Mouse (Mus musculus): ENCODE measurements around the gene Arhgap17. TPM values are rescaled to one million over a fixed set of nuclear protein-coding genes. Genes with fewer than 3 reads are reported as not detected.

Gene Arhgap17
- polyA plus RNA-seq, 1 experiment from 2014 or later: 23.1 TPM

DNA sequence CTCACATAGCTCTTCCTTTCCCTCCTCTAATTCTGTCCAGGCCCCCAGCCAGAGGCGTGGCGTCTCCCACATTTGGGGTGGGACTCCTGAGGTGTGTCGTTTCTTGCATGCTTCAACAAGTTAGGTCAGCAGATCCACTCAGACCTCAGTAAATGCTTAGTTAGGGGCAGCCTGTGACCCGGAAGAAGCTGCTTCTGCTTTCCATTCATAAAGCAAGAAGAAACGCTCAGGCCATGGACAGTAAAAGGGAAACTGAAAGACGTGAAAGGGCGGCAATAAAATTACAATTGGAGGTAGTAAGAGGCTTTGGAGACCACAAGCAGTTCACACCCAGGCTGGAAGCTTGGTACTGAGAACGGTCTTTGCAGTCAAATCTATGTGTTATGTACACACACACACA, 27.7 kb upstream of the Arhgap17 start:
- Histone ChIP-seq H3K9ac (no peak overlapping the region), H3K36me3 (peaks cover 18% of the 10 kb centered on the region), H3K9me3 (no peaks in the 10 kb centered on the region), H3K4me1 (no peaks in the 10 kb centered on the region), H3K4me2 (replicated peaks) (no peak overlapping the region), H3K27ac (no peak overlapping the region), H3K4me3 (no peak overlapping the region), H3K27me3 (replicated peaks) (no peaks in the 10 kb centered on the region)
- no peak for ATAC-seq (ENCODE audit: low FRiP score, low read depth)
- WGBS: 61% methylated on average over 8 of the region's 8 CpGs

DNA sequence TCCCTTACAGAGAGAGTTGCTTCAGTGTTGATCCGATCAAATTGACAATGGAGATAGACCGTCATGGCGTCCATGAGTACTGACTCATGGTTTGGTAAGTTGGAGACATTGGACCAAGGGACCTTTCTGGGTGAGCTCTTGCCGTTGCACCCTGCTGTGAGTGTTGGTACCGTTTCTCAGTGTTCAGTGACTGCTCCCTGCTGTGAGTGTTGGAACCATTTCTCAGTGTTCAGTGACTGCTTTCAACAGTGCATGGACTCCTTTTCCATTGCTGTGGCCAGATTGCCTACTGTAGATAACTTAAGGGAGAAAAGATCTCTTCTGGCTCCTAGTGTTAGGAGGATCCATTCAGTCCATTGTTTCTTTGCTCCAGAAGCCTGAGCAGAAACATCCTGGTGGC, 27.2 kb upstream of the Arhgap17 start:
- Histone ChIP-seq H3K9me3 (no peaks in the 10 kb centered on the region), H3K27ac (no peak overlapping the region), H3K9ac (no peak overlapping the region), H3K4me3 (no peak overlapping the region), H3K4me1 (no peaks in the 10 kb centered on the region), H3K4me2 (replicated peaks) (no peak overlapping the region), H3K36me3 (peaks cover 16% of the 10 kb centered on the region), H3K27me3 (replicated peaks) (no peaks in the 10 kb centered on the region)
- ATAC-seq (ENCODE audit: low FRiP score, low read depth): no peak
- WGBS: 88% methylated on average over 5 of the region's 5 CpGs

DNA sequence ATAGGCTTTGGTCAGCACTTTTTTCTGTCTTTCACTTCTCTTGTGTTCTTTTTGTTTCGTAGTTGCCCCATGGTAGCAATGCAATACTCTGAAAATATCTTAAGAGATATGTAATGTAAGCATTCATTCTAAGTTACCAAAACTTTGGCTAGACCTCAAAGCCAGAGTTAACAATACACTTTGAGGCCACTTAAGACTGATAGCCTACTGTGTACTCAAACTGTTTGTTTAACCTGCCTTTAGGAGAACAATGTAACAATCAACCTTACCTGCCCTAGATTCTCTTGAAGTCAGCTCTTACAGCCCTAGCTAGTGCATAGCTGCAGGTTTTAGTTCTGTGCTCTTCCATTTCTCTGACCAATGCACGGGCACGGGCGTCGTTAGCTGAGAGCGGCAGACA, 24.6 kb upstream of the Arhgap17 start:
- Histone ChIP-seq H3K4me1 (no peaks in the 10 kb centered on the region), H3K36me3 (peaks cover 7% of the 10 kb centered on the region; the same call in 1 of the 2 replicates), H3K27ac (no peak overlapping the region), H3K9me3 (no peaks in the 10 kb centered on the region), H3K27me3 (replicated peaks) (no peaks in the 10 kb centered on the region), H3K9ac (no peak overlapping the region), H3K4me3 (no peak overlapping the region), H3K4me2 (replicated peaks) (no peak overlapping the region)
- WGBS: 94% methylated on average over 6 of the region's 6 CpGs
- no peak for ATAC-seq (ENCODE audit: low FRiP score, low read depth)

DNA sequence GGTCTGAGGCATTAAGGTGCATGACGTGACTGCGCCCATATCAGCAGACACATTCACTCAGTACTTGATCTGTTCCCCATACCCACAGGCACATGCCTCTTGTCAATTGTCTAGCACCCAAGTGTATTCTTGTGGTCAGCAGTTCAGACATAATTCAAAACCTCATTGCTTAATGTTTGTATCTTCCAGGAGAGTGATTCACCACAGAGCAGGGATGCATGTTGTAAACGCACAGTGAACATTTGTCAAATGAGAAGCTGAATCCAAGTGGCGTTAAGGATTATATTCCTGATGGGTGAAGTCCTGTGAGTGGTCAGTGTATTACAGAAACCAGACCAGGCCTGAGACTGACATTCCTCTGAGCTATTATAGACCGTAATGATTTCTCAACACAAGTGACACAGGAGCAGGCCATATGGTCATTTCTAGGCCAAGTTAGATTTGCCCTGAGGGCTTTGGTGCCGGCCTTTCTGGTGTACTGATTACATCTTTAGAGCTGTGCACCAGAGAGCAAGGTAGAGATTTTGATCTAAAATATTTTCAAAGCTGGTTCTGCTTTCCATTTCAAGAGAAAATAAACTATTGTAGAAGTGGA, 20.1 kb upstream of the Arhgap17 start:
- H3K27ac ChIP-seq: no peak overlapping the region
- H3K9me3 ChIP-seq: no peaks in the 10 kb centered on the region
- 89% methylated on average over 6 of the region's 6 CpGs for WGBS
- no peak for ATAC-seq (ENCODE audit: low FRiP score, low read depth)
- no peaks in the 10 kb centered on the region for H3K4me1 ChIP-seq
- peaks cover 30% of the 10 kb centered on the region for H3K36me3 ChIP-seq
- no peaks in the 10 kb centered on the region for H3K27me3 ChIP-seq (replicated peaks)
- H3K9ac ChIP-seq: no peak overlapping the region
- H3K4me3 ChIP-seq: no peak overlapping the region
- H3K4me2 ChIP-seq (replicated peaks): no peak overlapping the region

DNA sequence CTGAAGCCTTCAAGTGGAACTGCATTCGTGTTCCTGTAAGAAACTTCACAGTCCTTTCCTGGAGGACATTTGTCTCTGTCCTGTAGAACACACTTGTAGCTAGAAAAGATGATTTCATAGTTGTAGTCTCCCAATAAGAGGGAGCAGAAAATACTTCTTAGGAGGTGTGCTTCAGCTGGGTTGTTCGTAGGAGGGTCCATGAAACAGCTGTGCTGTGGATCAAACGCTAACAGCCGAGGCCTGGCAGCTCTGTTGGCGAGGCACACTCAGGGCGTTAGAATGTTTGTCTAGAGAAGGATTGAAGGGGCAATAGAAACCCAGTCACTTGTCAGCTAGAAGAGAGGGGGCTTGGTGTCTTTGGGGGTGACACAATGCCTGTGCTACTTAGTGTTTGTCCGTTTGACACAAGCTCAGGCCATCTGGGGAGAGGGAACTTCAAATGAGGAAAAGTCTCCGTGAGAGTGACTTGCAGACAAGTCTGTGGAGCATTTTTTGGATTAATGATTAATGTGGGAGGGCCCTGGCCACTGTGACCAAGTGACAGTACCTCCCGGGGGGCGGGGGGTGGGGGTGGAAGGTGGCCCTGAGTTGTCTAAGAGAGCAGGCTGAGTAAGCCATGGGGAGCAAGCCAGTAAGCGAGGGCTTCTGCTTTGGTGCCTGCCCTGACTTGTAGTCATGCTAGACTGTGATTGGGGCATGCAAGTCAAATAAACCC, 16.1 kb upstream of the Arhgap17 start:
- H3K27ac ChIP-seq: no peak overlapping the region
- 67% methylated on average over 11 of the region's 11 CpGs for WGBS
- H3K36me3 ChIP-seq: peaks cover 23% of the 10 kb centered on the region
- no peak overlapping the region for H3K9ac ChIP-seq
- no peak overlapping the region for H3K4me2 ChIP-seq (replicated peaks)
- H3K4me1 ChIP-seq: no peaks in the 10 kb centered on the region
- no peak overlapping the region for H3K4me3 ChIP-seq
- no peak for ATAC-seq (ENCODE audit: low FRiP score, low read depth)
- no peaks in the 10 kb centered on the region for H3K9me3 ChIP-seq
- no peaks in the 10 kb centered on the region for H3K27me3 ChIP-seq (replicated peaks)

DNA sequence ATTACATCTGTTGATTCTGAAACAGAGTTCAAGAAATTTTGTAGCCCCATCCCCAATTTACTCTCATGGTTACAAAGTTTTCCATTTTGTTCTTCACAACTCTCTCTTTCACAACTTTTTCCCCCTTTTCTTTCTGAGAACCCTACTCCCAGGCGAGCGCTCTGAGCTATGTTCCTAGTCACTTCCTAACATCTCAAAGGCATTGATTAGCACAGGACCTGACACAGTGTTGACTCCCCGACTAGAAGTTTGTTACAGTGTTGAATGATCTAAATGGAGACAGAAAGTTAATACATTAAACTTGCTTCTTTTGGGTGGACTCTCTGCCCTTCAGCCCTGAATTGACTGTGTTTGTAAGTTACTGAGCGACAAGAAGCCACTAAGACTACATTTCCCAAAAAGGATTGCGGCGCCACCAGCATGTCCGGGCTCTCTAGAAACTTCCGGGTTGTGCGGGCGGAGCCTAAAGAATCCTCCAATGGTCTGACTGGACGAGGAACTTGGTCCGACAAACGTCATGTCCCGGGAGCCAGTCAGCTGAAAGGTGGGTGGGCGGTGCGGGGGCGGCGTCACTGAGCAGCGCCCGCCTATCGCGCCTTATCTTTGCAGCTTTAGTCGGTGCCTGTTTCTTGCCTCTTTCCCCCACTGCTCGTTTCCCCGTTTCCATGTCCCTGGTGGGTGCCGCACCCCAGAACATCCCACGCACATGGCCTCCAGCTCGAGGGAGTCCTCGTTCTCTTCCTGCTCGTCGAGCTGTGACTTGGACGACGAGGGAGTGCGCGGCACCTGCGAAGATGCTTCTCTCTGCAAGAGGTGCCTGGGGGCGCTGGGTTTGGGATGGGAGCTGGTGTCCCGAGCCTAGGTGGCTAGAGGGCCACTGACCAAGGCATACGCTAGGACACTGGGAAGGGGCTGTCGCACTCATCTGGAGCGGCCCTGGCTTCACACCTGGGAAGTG, 8.0 kb upstream of the Arhgap17 start:
- ATAC-seq (ENCODE audit: low FRiP score, low read depth): peak; percentile 99
- Histone ChIP-seq H3K9me3 (no peaks in the 10 kb centered on the region), H3K9ac (peak overlapping the region; percentile 74), H3K36me3 (no peaks in the 10 kb centered on the region), H3K4me3 (peak overlapping the region; percentile 84), H3K27me3 (replicated peaks) (no peaks in the 10 kb centered on the region), H3K27ac (no peak overlapping the region), H3K4me1 (peaks cover 12% of the 10 kb centered on the region), H3K4me2 (replicated peaks) (peak overlapping the region; percentile 91)
- 5% methylated on average over 41 of the region's 41 CpGs for WGBS

DNA sequence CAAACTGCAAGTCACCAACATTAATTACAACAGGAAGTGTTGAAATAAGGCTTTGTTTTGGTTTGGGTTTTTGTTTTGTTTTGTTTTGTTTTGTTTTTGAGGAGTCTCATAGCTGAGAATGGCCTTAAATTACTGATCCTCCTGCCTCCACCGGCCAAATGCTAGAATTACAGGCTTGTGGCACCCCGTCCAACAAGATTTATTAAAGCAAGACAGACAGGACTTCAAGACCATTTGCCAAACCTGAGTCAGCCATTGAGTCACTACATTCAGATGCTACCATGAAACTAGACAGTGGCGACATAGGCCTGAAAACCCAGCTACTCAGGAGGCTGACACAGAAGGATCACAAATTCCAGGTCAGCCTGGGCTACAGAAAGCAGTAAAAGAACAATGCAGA, 1.8 kb upstream of the Arhgap17 start:
- Histone ChIP-seq H3K4me3 (no peak overlapping the region), H3K27ac (no peak overlapping the region), H3K4me1 (peaks cover 28% of the 10 kb centered on the region), H3K4me2 (replicated peaks) (no peak overlapping the region), H3K9me3 (no peaks in the 10 kb centered on the region), H3K27me3 (replicated peaks) (no peaks in the 10 kb centered on the region), H3K9ac (no peak overlapping the region), H3K36me3 (no peaks in the 10 kb centered on the region)
- WGBS: 66% methylated on average over 3 of the region's 3 CpGs
- no peak for ATAC-seq (ENCODE audit: low FRiP score, low read depth)

DNA sequence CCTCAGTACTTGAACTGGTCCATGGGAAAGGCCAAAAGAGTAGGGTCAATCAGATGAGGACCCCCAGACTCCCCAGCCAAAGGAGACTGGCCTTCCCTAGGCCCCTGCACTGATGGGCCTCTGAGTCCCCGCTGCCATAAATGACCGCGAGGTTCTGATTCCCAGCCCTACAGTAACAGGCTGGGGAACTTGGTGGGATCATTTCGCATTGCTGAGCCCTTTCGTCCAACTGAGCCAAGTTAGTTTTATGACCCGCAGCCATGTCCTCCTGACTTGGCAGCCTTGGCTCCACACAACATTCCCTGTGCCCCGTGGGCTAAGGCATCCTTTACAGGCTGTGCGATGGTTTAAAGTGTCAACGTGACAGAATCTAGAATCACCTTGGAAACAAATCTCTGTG, 985 bp upstream of the Arhgap17 start:
- no peak for ATAC-seq (ENCODE audit: low FRiP score, low read depth)
- H3K36me3 ChIP-seq: no peaks in the 10 kb centered on the region
- H3K9me3 ChIP-seq: no peaks in the 10 kb centered on the region
- H3K4me1 ChIP-seq: peaks cover 29% of the 10 kb centered on the region
- 34% methylated on average over 9 of the region's 9 CpGs for WGBS
- H3K27me3 ChIP-seq (replicated peaks): no peaks in the 10 kb centered on the region
- H3K9ac ChIP-seq: peak overlapping the region; percentile 85
- peak overlapping the region; percentile 74 for H3K4me3 ChIP-seq
- H3K4me2 ChIP-seq (replicated peaks): peak overlapping the region; percentile 85
- H3K27ac ChIP-seq: no peak overlapping the region

DNA sequence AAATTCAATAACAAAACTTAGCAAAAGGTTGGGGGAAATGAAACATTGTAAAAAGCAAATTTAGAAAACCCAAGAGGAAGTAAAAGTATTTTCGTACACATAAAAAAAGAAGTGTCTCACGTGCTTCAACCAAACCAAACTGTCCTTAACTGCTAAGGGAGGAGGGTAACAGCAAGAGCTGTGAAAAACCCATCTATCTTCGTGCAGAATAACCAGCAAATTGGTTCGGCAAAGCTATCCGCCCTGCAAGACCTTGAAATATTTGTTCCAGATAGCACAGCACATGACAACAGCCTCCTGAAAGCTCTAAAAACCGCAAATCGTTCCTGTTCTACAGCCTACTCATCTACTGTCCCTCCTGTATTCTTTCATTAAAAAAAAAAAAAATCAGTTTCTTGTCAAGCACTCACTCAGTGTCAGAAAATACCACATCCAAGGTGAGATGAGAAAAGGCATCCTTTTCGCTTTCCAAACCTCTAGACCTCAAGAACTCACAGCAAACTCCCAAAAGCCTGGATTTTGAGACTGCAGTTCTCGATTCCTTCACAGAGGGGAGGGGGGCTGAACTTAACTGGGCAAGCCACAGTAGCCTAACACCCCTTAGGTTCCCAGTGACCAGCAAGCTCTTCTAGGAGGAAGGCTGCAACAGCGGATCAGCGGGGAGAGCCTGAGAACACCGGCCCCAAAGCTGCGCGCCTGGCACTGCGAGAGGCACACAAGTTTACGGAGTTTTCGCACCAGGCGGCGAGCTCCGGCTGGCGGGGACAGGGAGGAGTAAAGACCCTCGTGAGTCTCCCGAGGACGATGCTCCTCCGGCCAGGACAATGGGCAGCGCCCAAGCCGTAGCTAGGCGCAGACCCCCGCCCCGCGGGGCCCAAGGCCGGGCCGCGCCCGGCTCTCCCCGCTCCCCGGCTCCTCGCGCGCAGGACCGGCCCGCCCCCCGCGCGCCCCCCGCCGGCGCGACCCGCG, 653 bp downstream of the Arhgap17 start:
- Histone ChIP-seq H3K36me3 (no peaks in the 10 kb centered on the region), H3K4me2 (replicated peaks) (peak overlapping the region; percentile 85), H3K27me3 (replicated peaks) (no peaks in the 10 kb centered on the region), H3K9me3 (no peaks in the 10 kb centered on the region), H3K27ac (peak overlapping the region; percentile 81), H3K4me3 (peak overlapping the region; percentile 74), H3K9ac (peak overlapping the region; percentile 85), H3K4me1 (peaks cover 29% of the 10 kb centered on the region)
- ATAC-seq (ENCODE audit: low FRiP score, low read depth): peak; percentile 82
- 3% methylated on average over 46 of the region's 51 CpGs for WGBS

DNA sequence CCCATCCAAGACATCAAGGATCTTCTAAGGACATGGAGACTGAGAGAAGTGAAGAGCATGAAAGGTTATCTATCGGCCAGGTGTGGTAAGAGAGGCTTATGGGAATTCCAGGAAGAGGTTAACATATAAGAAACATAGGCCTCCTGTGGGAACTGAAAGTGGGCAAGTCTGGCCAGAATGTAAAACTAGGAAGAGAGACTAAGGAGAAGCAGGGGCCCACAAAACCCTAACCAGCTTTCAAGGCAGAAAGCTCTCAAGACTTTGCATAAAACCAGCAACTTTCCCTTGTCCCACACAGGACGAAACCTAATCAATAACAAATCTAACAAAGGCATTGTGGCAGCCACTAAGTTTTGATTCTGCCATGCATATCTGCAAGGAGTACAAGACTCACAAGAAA, 1.5 kb downstream of the Arhgap17 start:
- Histone ChIP-seq H3K9me3 (no peaks in the 10 kb centered on the region), H3K9ac (peak overlapping the region; percentile 42; the same call in 1 of the 2 replicates), H3K4me1 (peaks cover 29% of the 10 kb centered on the region), H3K4me2 (replicated peaks) (peak overlapping the region; percentile 85), H3K27ac (no peak overlapping the region), H3K4me3 (no peak overlapping the region), H3K27me3 (replicated peaks) (no peaks in the 10 kb centered on the region), H3K36me3 (no peaks in the 10 kb centered on the region)
- WGBS: 81% methylated on average over 2 of the region's 2 CpGs
- no peak for ATAC-seq (ENCODE audit: low FRiP score, low read depth)
